Mouse (Mus musculus) urinary bladder, postnatal 0 days (tissue): Measurements from ENCODE around the gene Sf3b4. TPM values are rescaled to one million over a fixed set of nuclear protein-coding genes. Genes with fewer than 3 reads are reported as not detected.

Experiments
- microRNA-seq: library from miRNA; unstranded; fragments of <30 nt; microRNA quantifications from one replicate; pipeline ENCODE4, GENCODE M21; 2016
- polyA plus RNA-seq: library from polyadenylated mRNA; unstranded; fragments of >200 nt; fragmentation: Nextera tagmentation; extraction: Ambion mirVana; gene quantifications from 2 replicates; pipeline ENCODE4 v1.2.1, GENCODE M21; 2015

Sf3b4 gene
- 80.2 and 87.8 TPM in 2 replicates for polyA plus RNA-seq

GRCm38 (mm10) chr3:96172197-96173178, at the start of gene Sf3b4:
Sf3b4 (plus strand) TSS chr3:96172332.

GRCm38 (mm10) chr3:96161869-96162840, 10.0 kb upstream of the Sf3b4 start, which contains the start of gene Mtmr11:
Mtmr11 (plus strand) TSS chr3:96162004.

GRCm38 (mm10) chr3:96180727-96181477, 8.8 kb downstream of the Sf3b4 start, which contains the start of gene Sv2a:
Sv2a (plus strand) TSS chr3:96181151.

DNA sequence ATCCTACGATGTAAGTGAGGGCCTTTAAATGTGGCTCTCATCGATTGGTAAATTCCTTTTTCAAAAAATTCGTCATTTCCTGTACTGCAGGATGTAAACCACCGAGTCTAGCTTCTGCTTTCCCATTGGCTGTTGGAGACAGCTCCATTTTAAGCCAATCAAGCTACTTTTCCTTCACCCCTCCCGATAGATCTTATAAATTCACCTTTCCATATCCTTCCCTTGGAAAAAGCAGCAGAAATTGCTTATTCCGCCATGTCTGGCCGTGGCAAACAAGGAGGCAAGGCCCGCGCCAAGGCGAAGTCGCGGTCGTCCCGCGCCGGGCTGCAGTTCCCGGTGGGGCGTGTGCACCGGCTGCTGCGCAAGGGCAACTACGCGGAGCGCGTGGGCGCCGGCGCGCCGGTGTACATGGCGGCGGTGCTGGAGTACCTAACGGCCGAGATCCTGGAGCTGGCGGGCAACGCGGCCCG, 47.6 kb downstream of the Sf3b4 start, which contains the start of the genes Bola1 and Hist2h2ab:
Gene Bola1, minus strand, starts transcription at position 49 of the 470 bp plus-strand sequence.
Gene Hist2h2ab, plus strand, starts transcription at position 205 of the 470 bp plus-strand sequence.

GRCm38 (mm10) chr3:96220765-96221639, 48.9 kb downstream of the Sf3b4 start, which contains the start of the genes Hist2h2ac and Hist2h2be:
Hist2h2ac (minus strand) TSS chr3:96220880.
Hist2h2be (plus strand) TSS chr3:96221119.

Small RNAs within 50 kb of the gene (microRNA-seq; reads per million reads assigned to microRNA genes)
- gene Gm44492, result not detected

Other genes with a start within 250 kb of the Sf3b4 start
- gene Anp32e, start 243.1 kb upstream of the Sf3b4 start, polyA plus RNA-seq, result 71.5 and 95.6 TPM in 2 replicates
- gene Plekho1, start 176.3 kb upstream of the Sf3b4 start, polyA plus RNA-seq, result 100 and 115 TPM in 2 replicates
- gene Vps45, start 113.9 kb upstream of the Sf3b4 start, polyA plus RNA-seq, result 24.9 and 26.9 TPM in 2 replicates
- gene Otud7b, start 67.8 kb upstream of the Sf3b4 start, polyA plus RNA-seq, result 18.0 and 20.8 TPM in 2 replicates
- 13.2 and 15.1 TPM in 2 replicates for gene Mtmr11, start 10.3 kb upstream of the Sf3b4 start, polyA plus RNA-seq
- 2.2 and 2.8 TPM in 2 replicates for gene Sv2a, start 8.8 kb downstream of the Sf3b4 start, polyA plus RNA-seq
- 40.9 and 46.7 TPM in 2 replicates for gene Bola1, start 47.4 kb downstream of the Sf3b4 start, polyA plus RNA-seq
- not detected in 2 replicates for gene Hist2h2ab, start 47.5 kb downstream of the Sf3b4 start, polyA plus RNA-seq
- gene Hist2h2ac, start 48.5 kb downstream of the Sf3b4 start, polyA plus RNA-seq, result 1.8 and 3.0 TPM in 2 replicates
- gene Hist2h2be, start 48.8 kb downstream of the Sf3b4 start, polyA plus RNA-seq, result 3.3 and 3.4 TPM in 2 replicates
- gene Hist2h3c2, start 66.8 kb downstream of the Sf3b4 start, polyA plus RNA-seq, result 2.2 and 3.0 TPM in 2 replicates
- 129 and 159 TPM in 2 replicates for gene Hist2h2aa2, start 67.9 kb downstream of the Sf3b4 start, polyA plus RNA-seq
- 43.1 and 47.9 TPM in 2 replicates for gene Hist2h2aa1, start 73.2 kb downstream of the Sf3b4 start, polyA plus RNA-seq
- gene Hist2h3c1, start 74.4 kb downstream of the Sf3b4 start, polyA plus RNA-seq, result 0.58 and 1.5 TPM in 2 replicates
- gene Hist2h4, start 91.0 kb downstream of the Sf3b4 start, polyA plus RNA-seq, result 4.2 and 7.1 TPM in 2 replicates
- gene Hist2h3b, start 96.3 kb downstream of the Sf3b4 start, polyA plus RNA-seq, result 12.7 and 16.3 TPM in 2 replicates
- gene Hist2h2bb, start 97.4 kb downstream of the Sf3b4 start, polyA plus RNA-seq, result 0.95 and 1.8 TPM in 2 replicates
- gene Fcgr1, start 121.6 kb downstream of the Sf3b4 start, polyA plus RNA-seq, result 4.6 and 8.0 TPM in 2 replicates